Mouse (Mus musculus) heart, adult 9 months (tissue): ENCODE results near the gene Ylpm1.

Source experiments
- DNase-seq, 2 experiments: peaks; one replicate each; pipeline ENCODE4 v3.0.0; 2022; ENCODE audit warnings: low spot score in 2 of 2

Ylpm1 gene

GRCm38 (mm10) chr12:85110011-85110697, 114.0 kb downstream of the Ylpm1 start:
- peak; percentile 19 to 29 for DNase-seq

- DNase-seq = peak; percentile 86 to 88
Measured at GRCm38 (mm10) chr12:85110698-85111592, 114.8 kb downstream of the Ylpm1 start, which contains the start of the genes Prox2 and Dlst. Gene Prox2, minus strand, starts transcription at chr12:85110759. Gene Dlst, plus strand, starts transcription at chr12:85110833.

DNA sequence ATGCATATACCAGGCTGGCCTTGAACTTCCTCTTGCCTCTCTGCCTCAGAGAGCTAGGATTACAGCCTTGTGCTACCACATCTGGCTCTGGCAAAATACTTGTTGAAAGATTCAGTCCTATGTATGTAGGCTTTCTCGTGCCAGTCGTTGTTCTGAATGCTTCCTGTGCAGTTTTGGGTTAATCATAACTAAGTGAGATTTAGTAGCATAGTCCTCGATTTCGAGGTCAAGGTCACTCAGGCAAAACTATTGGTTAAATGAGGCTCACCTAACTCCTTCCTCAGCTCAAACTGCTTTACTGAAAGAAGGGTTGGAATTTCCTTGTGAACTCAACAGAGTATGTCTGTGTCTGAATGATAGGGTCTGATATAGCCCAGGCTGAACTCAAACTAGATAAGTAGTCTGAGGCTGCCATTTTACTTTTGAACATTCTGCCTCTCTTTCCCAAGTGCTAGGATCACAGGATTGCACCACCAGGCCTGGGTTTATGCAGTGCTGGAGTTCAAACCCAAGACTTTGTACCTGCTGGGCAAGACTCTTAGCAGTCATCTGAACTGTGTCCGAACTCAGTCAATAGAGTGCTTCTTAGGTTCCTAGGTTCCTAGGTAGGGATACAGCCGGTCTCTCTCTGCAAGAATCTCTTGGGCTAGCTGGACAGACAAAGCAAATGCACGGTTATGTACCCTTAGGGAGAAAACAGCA, 116.6 kb downstream of the Ylpm1 start:
- DNase-seq = no peak

GRCm38 (mm10) chr12:85113337-85113736, 117.2 kb downstream of the Ylpm1 start:
- no peak for DNase-seq

DNA sequence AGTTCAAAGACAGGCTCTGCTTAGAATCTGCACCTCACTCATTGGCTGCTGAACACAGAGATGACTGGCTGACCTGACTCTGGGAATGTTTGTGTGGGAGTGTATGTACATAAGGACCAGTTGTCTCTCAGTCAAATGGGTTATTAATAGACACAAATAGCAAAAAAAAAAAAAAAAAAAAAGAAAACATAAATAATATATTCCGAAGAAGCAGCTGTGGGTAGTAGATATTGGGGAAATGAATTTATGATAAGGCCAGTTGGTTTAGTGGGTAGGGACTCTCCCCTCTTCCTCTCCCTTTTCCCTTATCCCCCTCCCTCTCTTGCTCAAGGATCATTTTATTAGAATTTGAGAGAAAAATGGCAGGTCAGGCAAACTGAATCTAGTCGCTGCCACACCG, 117.8 kb downstream of the Ylpm1 start:
- DNase-seq = no peak

- DNase-seq = no peak
Measured at GRCm38 (mm10) chr12:85115678-85116077, 119.6 kb downstream of the Ylpm1 start.
